Mouse (Mus musculus): ENCODE data around the gene Gm10643.

GRCm38 (mm10) chr8:84053229-84053628 lies 11.7 kb downstream of the Gm10643 start:
- TF ChIP-seq CTCF (IDR thresholded peaks at IDR 0.05) (no peak), EP300 (IDR thresholded peaks at IDR 0.05) (no peak)

Measured in lung, postnatal 0 days (tissue).